Mouse (Mus musculus) thymus, adult 2 months (tissue): Measurements from ENCODE around the gene Otud6a.

Experiments
- CTCF ChIP-seq: fragments of 200-500 bp; IDR thresholded peaks from 2 replicates; pipeline ENCODE4 v1.5.1; 2012; ENCODE audit warnings: mild to moderate bottlenecking, control low read depth, low read length, moderate library complexity, borderline replicate concordance; ENCODE audit not compliant: control insufficient read depth, poor library complexity, insufficient read depth; ENCODE audit errors: extremely low read depth
- POLR2A ChIP-seq: fragments of 200-500 bp; IDR thresholded peaks from 2 replicates; pipeline ENCODE4 v1.6.1; 2012; ENCODE audit warnings: mild to moderate bottlenecking, low read length, control low read depth, moderate library complexity; ENCODE audit not compliant: control insufficient read depth, poor library complexity, insufficient read depth; ENCODE audit errors: extremely low read depth

GRCm38 (mm10) chrX:100392304-100392703, 36.5 kb upstream of the Otud6a start:
- TF ChIP-seq POLR2A: no peak
- TF ChIP-seq CTCF: no peak
